Mouse (Mus musculus) midbrain, postnatal 0 days (tissue): ENCODE data around the gene Sntb2. TPM values are rescaled to one million over a fixed set of nuclear protein-coding genes. Genes with fewer than 3 reads are reported as not detected.

ENCODE experiments used
- ATAC-seq: fragments of 200-750 bp; cut with Nextera tagmentation; 2 replicates; pipeline ENCODE4 v1.8.0; 2017; ENCODE audit warnings: moderate number of reproducible peaks, mild to moderate bottlenecking, moderate TSS enrichment, moderate library complexity; ENCODE audit not compliant: low FRiP score
- DNase-seq: peaks from one replicate; pipeline ENCODE4 v3.0.0-alpha.2; 2015; ENCODE audit warnings: low spot score
- H3K27ac ChIP-seq: fragments of 300-500 bp; sonication (generic); 2 replicates; pipeline ENCODE4 v1.5.1; 2014; ENCODE audit warnings: low read depth, mild to moderate bottlenecking, low read length, mixed read lengths
- H3K27me3 ChIP-seq: fragments of 300-500 bp; sonication (generic); 2 replicates; pipeline ENCODE4 v1.6.1; 2014; ENCODE audit warnings: low read length, control low read depth, mixed read lengths; ENCODE audit not compliant: insufficient read depth
- H3K36me3 ChIP-seq: fragments of 300-500 bp; sonication (generic); 2 replicates; pipeline ENCODE4 v1.6.1; 2014; ENCODE audit warnings: low read length, control low read depth, mixed read lengths; ENCODE audit not compliant: insufficient read depth
- H3K4me1 ChIP-seq: fragments of 300-500 bp; sonication (generic); 2 replicates; pipeline ENCODE4 v1.6.1; 2014; ENCODE audit warnings: mild to moderate bottlenecking, control low read depth, antibody characterized with exemption, low read length, mixed read lengths; ENCODE audit not compliant: insufficient read depth
- H3K4me2 ChIP-seq: fragments of 300-500 bp; sonication (generic); 2 replicates; pipeline ENCODE4 v1.6.1; 2014; ENCODE audit warnings: low read depth, mild to moderate bottlenecking, low read length, mixed read lengths; ENCODE audit not compliant: poor library complexity, severe bottlenecking
- H3K4me3 ChIP-seq: fragments of 300-500 bp; sonication (generic); 2 replicates; pipeline ENCODE4 v1.5.1; 2014; ENCODE audit warnings: low read depth, mild to moderate bottlenecking, low read length, moderate library complexity
- H3K9ac ChIP-seq: fragments of 300-500 bp; sonication (generic); replicated peaks from 2 replicates; pipeline ENCODE4 v1.6.1; 2014; ENCODE audit warnings: mild to moderate bottlenecking, low read length, moderate library complexity, mixed read lengths; ENCODE audit not compliant: poor library complexity, severe bottlenecking
- H3K9me3 ChIP-seq: fragments of 300-500 bp; sonication (generic); 2 replicates; pipeline ENCODE4 v1.6.1; 2016; ENCODE audit warnings: low read length, control low read depth
- CTCF ChIP-seq: IDR thresholded peaks from 2 replicates; pipeline ENCODE4 v1.5.1; 2016; ENCODE audit warnings: antibody characterized with exemption, mild to moderate bottlenecking
- WGBS: fragments of 180-500 bp; shearing (Covaris S2); extraction: QIAGEN DNeasy Blood & Tissue Kit; methylation state at CpG from one replicate; pipeline ENCODE4 v1.1.7; 2014; 5-methylcytosine and 5-hydroxymethylcytosine counted together
- polyA plus RNA-seq: library from polyadenylated mRNA; unstranded; fragments of >200 nt; fragmentation: Nextera tagmentation; extraction: Ambion mirVana; gene quantifications from 2 replicates; pipeline ENCODE4 v1.2.1, GENCODE M21; 2015
- total RNA-seq: library from RNA; depleted of rRNA; stranded (reverse); fragments of >200 nt; gene quantifications from 2 replicates; pipeline ENCODE4 v1.2.3, GENCODE M21; 2014; rRNA removed

Sntb2 gene
- total and polyA plus RNA-seq, 2 experiments from 2014 or later, result 3.3 to 7.1 TPM

DNA sequence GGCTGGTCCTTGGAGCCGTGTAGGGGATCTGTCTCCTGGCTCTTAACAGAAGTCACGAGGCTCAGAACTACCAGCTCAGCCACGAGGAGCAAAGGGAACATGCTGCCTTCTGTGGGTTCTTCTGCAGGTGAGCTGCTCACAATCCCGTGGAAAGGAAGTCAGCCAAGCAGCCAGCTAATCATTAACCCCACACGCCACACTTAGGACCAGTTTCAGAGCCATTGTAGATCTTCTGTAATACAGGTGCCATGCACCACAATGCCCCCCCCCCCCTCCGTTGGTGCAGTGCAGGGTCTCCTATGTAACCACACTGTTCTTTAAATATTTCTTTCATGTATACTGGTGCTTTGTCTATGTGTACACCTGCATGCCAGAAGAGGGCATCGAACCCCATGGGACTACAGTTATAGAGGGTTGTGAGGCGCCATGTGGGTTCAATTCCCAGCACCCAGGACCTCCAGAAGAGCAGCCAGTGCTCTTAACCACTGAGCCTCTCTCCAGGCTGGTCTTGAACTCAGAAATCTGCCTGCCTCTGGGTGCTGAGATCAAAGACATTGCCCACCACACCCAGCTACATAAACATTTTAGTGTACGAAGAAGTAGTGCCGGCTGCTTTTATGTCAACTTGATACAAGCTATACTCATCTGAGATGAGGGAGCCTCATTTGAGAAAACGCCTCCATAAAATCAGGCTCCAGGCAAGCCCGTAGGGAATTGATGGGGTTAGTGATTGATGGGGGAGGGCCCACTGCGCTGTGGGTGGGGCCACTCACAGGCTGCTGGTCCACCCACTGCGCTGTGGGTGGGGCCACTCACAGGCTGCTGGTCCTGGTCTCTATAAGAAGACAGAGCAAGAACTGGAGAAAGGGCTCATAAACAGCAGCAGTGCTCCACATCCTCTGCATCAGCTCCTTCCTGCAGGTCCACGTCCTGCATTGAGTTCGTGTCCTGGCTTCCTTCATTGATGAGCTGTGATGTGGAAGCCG lies 130.3 kb downstream of the Sntb2 start, which contains the start of gene Tmed6:
TSS of gene Tmed6 (minus strand) at position 134 of the 986 bp plus-strand sequence.
- WGBS, result 67% methylated on average over 17 of the region's 17 CpGs
- DNase-seq (no peak), ATAC-seq (no peak)
- H3K4me1 ChIP-seq, result no peaks in the 10 kb centered on the region
- no peak within 1 kb of the TSS for H3K9ac ChIP-seq
- H3K27me3 ChIP-seq, result no peaks in the 10 kb centered on the region
- H3K27ac ChIP-seq, result no peak within 1 kb of the TSS
- H3K9me3 ChIP-seq, result no peaks in the 10 kb centered on the region
- TF ChIP-seq CTCF, result no peak
- peaks cover 18% of the 10 kb centered on the region for H3K36me3 ChIP-seq
- H3K4me3 ChIP-seq, result no peak within 1 kb of the TSS
- H3K4me2 ChIP-seq, result no peak within 1 kb of the TSS

Other genes starting within 250 kb of the Sntb2 start
- gene Has3, start 65.5 kb upstream of the Sntb2 start, total RNA-seq, result 16.6 and 20.2 TPM in 2 replicates
- 0.42 and 0.89 TPM in 2 replicates for gene Has3, start 65.5 kb upstream of the Sntb2 start, polyA plus RNA-seq
- gene Utp4, start 42.1 kb upstream of the Sntb2 start, total RNA-seq, result 23.5 and 23.7 TPM in 2 replicates
- 27.4 and 28.0 TPM in 2 replicates for gene Utp4, start 42.1 kb upstream of the Sntb2 start, polyA plus RNA-seq
- 111 and 118 TPM in 2 replicates for gene Vps4a, start 95.5 kb downstream of the Sntb2 start, total RNA-seq
- 166 and 171 TPM in 2 replicates for gene Vps4a, start 95.5 kb downstream of the Sntb2 start, polyA plus RNA-seq
- 61.5 TPM in 2 replicates for gene Pdf, start 112.9 kb downstream of the Sntb2 start, total RNA-seq
- 31.8 and 33.3 TPM in 2 replicates for gene Pdf, start 112.9 kb downstream of the Sntb2 start, polyA plus RNA-seq
- gene Cog8, start 120.9 kb downstream of the Sntb2 start, total RNA-seq, result 46.2 and 89.6 TPM in 2 replicates
- 32.4 and 36.1 TPM in 2 replicates for gene Cog8, start 120.9 kb downstream of the Sntb2 start, polyA plus RNA-seq
- gene Nip7, start 121.1 kb downstream of the Sntb2 start, total RNA-seq, result 24.3 and 30.8 TPM in 2 replicates
- 59.1 and 60.1 TPM in 2 replicates for gene Nip7, start 121.1 kb downstream of the Sntb2 start, polyA plus RNA-seq
- gene Tmed6, start 129.9 kb downstream of the Sntb2 start, total RNA-seq, result not detected in 2 replicates
- gene Tmed6, start 129.9 kb downstream of the Sntb2 start, polyA plus RNA-seq, result not detected in 2 replicates
- gene Terf2, start 160.8 kb downstream of the Sntb2 start, total RNA-seq, result 20.4 and 22.7 TPM in 2 replicates
- gene Terf2, start 160.8 kb downstream of the Sntb2 start, polyA plus RNA-seq, result 24.1 and 25.7 TPM in 2 replicates
- gene Cyb5b, start 214.9 kb downstream of the Sntb2 start, total RNA-seq, result 103 and 120 TPM in 2 replicates
- gene Cyb5b, start 214.9 kb downstream of the Sntb2 start, polyA plus RNA-seq, result 89.7 and 91.4 TPM in 2 replicates